Mouse (Mus musculus): ENCODE results near the gene Fgb. TPM values are rescaled to one million over a fixed set of nuclear protein-coding genes. Genes with fewer than 3 reads are reported as not detected.

Gene Fgb
- total and polyA plus RNA-seq, 2 experiments from 2014 or later = not detected

DNA sequence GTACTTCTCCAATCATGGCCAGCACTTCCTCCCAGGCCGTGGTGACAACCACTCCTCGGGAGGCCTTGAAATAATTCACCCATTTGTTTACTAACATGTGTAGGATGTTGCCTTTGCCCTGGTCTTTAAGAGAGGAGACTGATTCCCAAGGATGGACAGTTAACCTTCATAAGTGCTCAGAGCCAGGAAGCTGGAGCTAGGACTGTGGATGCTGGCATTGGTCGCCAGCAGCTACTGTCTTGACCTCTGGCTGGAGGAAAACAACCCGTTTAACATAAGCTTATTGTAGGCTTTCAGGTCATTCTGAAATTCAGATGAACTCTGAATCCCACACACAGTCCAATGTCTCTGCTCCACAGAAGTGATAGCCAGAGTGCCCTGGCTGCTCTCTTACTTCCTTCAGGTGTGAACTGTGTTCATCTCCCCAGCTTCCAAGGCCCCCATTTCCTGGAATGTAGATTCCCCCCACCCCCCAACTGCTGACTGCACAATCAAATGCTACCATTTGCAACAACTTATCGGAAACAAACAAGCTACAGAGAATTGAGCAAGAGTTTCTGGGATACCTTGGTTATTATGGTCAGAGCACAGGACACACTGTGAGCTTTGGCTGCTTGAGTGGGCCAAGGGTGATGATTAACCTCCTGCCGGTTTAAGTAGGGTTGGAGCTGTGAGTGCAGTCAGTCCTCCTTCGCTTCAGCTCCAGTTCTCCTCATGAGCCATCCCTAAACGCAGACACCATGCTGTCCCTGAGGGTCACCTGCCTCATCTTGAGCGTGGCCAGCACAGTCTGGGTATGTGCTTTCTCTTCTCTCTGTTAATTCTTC is 24.0 kb downstream of the Fgb start, which contains the start of gene Fga:
TSS of gene Fga (plus strand) at position 602 of the 827 bp plus-strand sequence.
- H3K27me3 ChIP-seq (ENCODE audit: insufficient read depth, low read length) = no peaks in the 10 kb centered on the region

GRCm38 (mm10) chr3:83025036-83025435 is 24.6 kb downstream of the Fgb start:
- Histone ChIP-seq H3K9me3 (ENCODE audit: low read length) (no peaks in the 10 kb centered on the region), H3K4me2 (ENCODE audit: low read depth, low read length, poor library complexity, severe bottlenecking) (no peak overlapping the region), H3K9ac (replicated peaks; ENCODE audit: low read length, poor library complexity, severe bottlenecking) (no peak overlapping the region), H3K4me3 (ENCODE audit: low read depth, low read length) (no peak overlapping the region), H3K36me3 (ENCODE audit: insufficient read depth, low read length) (no peaks in the 10 kb centered on the region), H3K4me1 (ENCODE audit: insufficient read depth, low read length) (no peaks in the 10 kb centered on the region), H3K27me3 (ENCODE audit: insufficient read depth, low read length) (no peaks in the 10 kb centered on the region), H3K27ac (ENCODE audit: low read depth, low read length) (no peak overlapping the region)
- DNase-seq (ENCODE audit: low spot score) (no peak), ATAC-seq (ENCODE audit: low FRiP score) (no peak)
- TF ChIP-seq CTCF (IDR thresholded peaks at IDR 0.05) = no peak
- 63% methylated on average over 6 of the region's 6 CpGs for WGBS

More for the DNA sequence above, 24.0 kb downstream of the Fgb start, which contains the start of gene Fga:
- no peak within 1 kb of the TSS for H3K4me2 ChIP-seq (ENCODE audit: low read depth, low read length, poor library complexity, severe bottlenecking)
- ATAC-seq (ENCODE audit: low FRiP score) (no peak), DNase-seq (ENCODE audit: low spot score) (no peak)
- WGBS = 78% methylated on average over 9 of the region's 9 CpGs
- H3K4me3 ChIP-seq (ENCODE audit: low read depth, low read length) = no peak within 1 kb of the TSS
- H3K9ac ChIP-seq (replicated peaks; ENCODE audit: low read length, poor library complexity, severe bottlenecking) = no peak within 1 kb of the TSS
- H3K4me1 ChIP-seq (ENCODE audit: insufficient read depth, low read length) = no peaks in the 10 kb centered on the region
- no peaks in the 10 kb centered on the region for H3K9me3 ChIP-seq (ENCODE audit: low read length)
- no peak for TF ChIP-seq CTCF (IDR thresholded peaks at IDR 0.05)
- no peak within 1 kb of the TSS for H3K27ac ChIP-seq (ENCODE audit: low read depth, low read length)
- no peaks in the 10 kb centered on the region for H3K36me3 ChIP-seq (ENCODE audit: insufficient read depth, low read length)

- WGBS = 90% methylated on average over 5 of the region's 5 CpGs
Observed at GRCm38 (mm10) chr3:83021176-83021575, 28.5 kb downstream of the Fgb start.

DNA sequence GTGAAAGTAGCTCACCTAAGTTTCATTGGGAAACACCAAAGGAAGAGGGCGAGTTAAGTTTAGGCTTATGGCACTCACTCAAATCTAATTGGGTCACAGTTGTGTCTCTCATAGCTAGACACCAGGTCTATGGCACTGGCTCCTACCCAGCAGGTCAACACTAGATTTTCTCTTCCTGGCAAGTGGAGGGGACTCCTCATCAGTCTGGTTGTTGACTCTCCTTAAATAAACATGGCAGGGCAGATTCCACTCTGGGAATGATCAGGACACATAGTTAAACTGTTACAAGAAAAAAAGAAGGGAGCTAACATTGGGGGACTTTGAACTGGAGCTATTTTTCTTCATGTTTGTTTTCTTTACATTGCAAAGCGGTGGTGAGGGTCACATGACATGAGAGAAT is 29.3 kb downstream of the Fgb start:
- Histone ChIP-seq H3K9ac (replicated peaks; ENCODE audit: low read length, poor library complexity, severe bottlenecking) (no peak overlapping the region), H3K4me1 (ENCODE audit: insufficient read depth, low read length) (no peaks in the 10 kb centered on the region), H3K36me3 (ENCODE audit: insufficient read depth, low read length) (no peaks in the 10 kb centered on the region), H3K9me3 (ENCODE audit: low read length) (no peaks in the 10 kb centered on the region), H3K27ac (ENCODE audit: low read depth, low read length) (no peak overlapping the region), H3K27me3 (ENCODE audit: insufficient read depth, low read length) (no peaks in the 10 kb centered on the region), H3K4me2 (ENCODE audit: low read depth, low read length, poor library complexity, severe bottlenecking) (no peak overlapping the region), H3K4me3 (ENCODE audit: low read depth, low read length) (no peak overlapping the region)
- ATAC-seq (ENCODE audit: low FRiP score) (no peak), DNase-seq (ENCODE audit: low spot score) (no peak)
- no peak for TF ChIP-seq CTCF (IDR thresholded peaks at IDR 0.05)
- 80% methylated on average over 2 of the region's 2 CpGs for WGBS

More at GRCm38 (mm10) chr3:83021176-83021575, 28.5 kb downstream of the Fgb start:
- Histone ChIP-seq H3K9me3 (ENCODE audit: low read length) (no peaks in the 10 kb centered on the region), H3K4me3 (ENCODE audit: low read depth, low read length) (no peak overlapping the region), H3K9ac (replicated peaks; ENCODE audit: low read length, poor library complexity, severe bottlenecking) (no peak overlapping the region), H3K27me3 (ENCODE audit: insufficient read depth, low read length) (no peaks in the 10 kb centered on the region), H3K27ac (ENCODE audit: low read depth, low read length) (no peak overlapping the region), H3K4me1 (ENCODE audit: insufficient read depth, low read length) (no peaks in the 10 kb centered on the region), H3K36me3 (ENCODE audit: insufficient read depth, low read length) (no peaks in the 10 kb centered on the region), H3K4me2 (ENCODE audit: low read depth, low read length, poor library complexity, severe bottlenecking) (no peak overlapping the region)
- no peak for DNase-seq (ENCODE audit: low spot score)
- no peak for TF ChIP-seq CTCF (IDR thresholded peaks at IDR 0.05)
- no peak for ATAC-seq (ENCODE audit: low FRiP score)

DNA sequence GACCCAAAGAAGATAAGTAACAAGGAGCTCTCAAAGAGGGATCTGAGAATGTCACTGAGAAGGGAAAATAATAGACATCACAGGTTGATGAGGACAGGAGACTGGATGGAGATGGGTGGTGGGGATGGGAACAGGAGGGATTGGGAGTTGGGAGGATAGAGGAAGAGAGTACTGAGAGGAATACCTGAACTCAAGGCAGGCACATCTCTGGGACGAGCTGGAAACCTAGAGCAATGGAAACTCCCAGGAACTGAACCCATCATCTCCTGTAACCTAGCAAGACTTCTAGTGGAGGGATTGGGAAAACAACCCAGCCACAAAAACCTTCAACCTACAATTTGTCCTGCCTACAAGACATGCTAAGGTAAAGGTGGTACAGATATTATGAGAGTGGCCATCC is 33.4 kb downstream of the Fgb start:
- Histone ChIP-seq H3K27me3 (ENCODE audit: insufficient read depth, low read length) (no peaks in the 10 kb centered on the region), H3K9ac (replicated peaks; ENCODE audit: low read length, poor library complexity, severe bottlenecking) (no peak overlapping the region), H3K36me3 (ENCODE audit: insufficient read depth, low read length) (no peaks in the 10 kb centered on the region), H3K27ac (ENCODE audit: low read depth, low read length) (no peak overlapping the region), H3K9me3 (ENCODE audit: low read length) (no peaks in the 10 kb centered on the region), H3K4me3 (ENCODE audit: low read depth, low read length) (no peak overlapping the region), H3K4me2 (ENCODE audit: low read depth, low read length, poor library complexity, severe bottlenecking) (no peak overlapping the region), H3K4me1 (ENCODE audit: insufficient read depth, low read length) (no peaks in the 10 kb centered on the region)
- WGBS = 86% methylated on average over 1 of the region's 1 CpGs
- no peak for DNase-seq (ENCODE audit: low spot score)
- no peak for ATAC-seq (ENCODE audit: low FRiP score)
- no peak for TF ChIP-seq CTCF (IDR thresholded peaks at IDR 0.05)

DNA sequence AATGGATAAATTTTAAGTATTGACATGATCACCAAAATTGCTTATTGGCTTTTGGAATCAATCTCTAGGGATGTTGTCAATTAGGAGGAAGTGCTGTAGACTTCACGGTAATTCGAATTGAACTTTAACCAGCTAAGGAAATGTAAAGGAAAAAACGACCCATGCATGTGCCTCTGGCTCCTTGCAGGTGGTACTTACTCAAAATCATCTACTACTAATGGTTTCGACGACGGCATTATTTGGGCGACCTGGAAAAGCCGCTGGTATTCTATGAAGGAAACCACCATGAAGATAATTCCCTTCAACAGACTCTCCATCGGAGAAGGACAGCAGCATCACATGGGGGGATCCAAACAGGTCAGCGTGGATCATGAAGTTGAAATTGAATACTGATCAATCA is 35.7 kb downstream of the Fgb start:
- WGBS = 92% methylated on average over 10 of the region's 10 CpGs
- TF ChIP-seq CTCF (IDR thresholded peaks at IDR 0.05) = no peak
- no peak overlapping the region for H3K27ac ChIP-seq (ENCODE audit: low read depth, low read length)
- no peak overlapping the region for H3K9ac ChIP-seq (replicated peaks; ENCODE audit: low read length, poor library complexity, severe bottlenecking)
- no peak overlapping the region for H3K4me2 ChIP-seq (ENCODE audit: low read depth, low read length, poor library complexity, severe bottlenecking)
- no peak for ATAC-seq (ENCODE audit: low FRiP score)
- no peak overlapping the region for H3K4me3 ChIP-seq (ENCODE audit: low read depth, low read length)
- no peaks in the 10 kb centered on the region for H3K4me1 ChIP-seq (ENCODE audit: insufficient read depth, low read length)
- no peaks in the 10 kb centered on the region for H3K9me3 ChIP-seq (ENCODE audit: low read length)
- no peaks in the 10 kb centered on the region for H3K27me3 ChIP-seq (ENCODE audit: insufficient read depth, low read length)
- no peaks in the 10 kb centered on the region for H3K36me3 ChIP-seq (ENCODE audit: insufficient read depth, low read length)
- no peak for DNase-seq (ENCODE audit: low spot score)

All from midbrain, postnatal 0 days (tissue).